ENCODE assay signal across 8 mouse cellular contexts in the genomic region with DNA sequence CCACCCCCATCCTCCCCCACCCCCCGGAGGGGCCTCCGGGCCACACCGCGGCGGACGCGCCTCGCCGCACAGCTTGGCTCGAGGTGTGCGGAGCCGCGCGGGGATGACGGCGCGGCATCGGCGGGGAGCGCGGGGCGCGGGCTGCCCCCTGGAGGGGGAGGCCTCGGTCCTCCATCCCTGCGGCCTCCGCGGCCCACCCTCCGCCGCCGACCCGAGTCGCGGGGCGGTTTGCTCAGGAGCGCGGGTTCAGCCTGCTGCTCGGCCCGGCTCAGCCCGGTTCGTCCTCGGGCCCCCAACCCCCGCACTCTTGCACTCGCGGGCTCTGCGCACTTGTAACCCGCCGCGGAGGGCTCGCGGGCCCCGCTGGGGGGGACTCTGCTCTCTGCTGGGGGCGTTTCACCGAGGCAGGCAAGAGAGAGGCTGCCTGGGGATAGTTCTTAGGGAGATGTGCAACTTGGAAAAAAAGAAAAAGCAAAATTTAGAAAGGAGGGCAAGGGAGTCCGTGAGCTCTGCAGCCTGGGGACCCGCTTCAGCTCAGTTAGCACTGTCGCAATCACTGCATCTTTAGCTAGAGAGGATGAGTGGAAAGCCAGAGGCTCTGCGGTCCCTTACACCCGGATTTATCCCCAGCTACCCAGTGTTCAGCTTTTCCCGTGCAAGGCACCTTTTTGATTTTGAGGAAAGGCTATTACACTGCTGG. TPM values are rescaled to one million over a fixed set of nuclear protein-coding genes. Genes with fewer than 3 reads are reported as not detected.
DNase-seq lines count a peak whose midpoint lies in the region; ATAC-seq and TF ChIP-seq lines count a peak whose summit lies in the region.

No protein-coding gene starts in this region.

- under 1% methylated on average over 42 of the region's 59 CpGs for WGBS in kidney, embryonic 14.5 days

- peaks cover 14% of the 10 kb centered on the region; the same call in 1 of the 2 replicates for H3K4me1 ChIP-seq in kidney, embryonic 14.5 days (ENCODE audit: control insufficient read depth, insufficient read depth, low read length)
- no peaks in the 10 kb centered on the region for H3K4me1 ChIP-seq in embryonic fibroblast, embryonic 13.5 days (ENCODE audit: control insufficient read depth, insufficient read depth, low read length)

- no peak overlapping the region for H3K27ac ChIP-seq in kidney, embryonic 14.5 days (ENCODE audit: low read depth, low read length)
- no peak overlapping the region for H3K27ac ChIP-seq in embryonic fibroblast, embryonic 13.5 days (ENCODE audit: insufficient read depth, low read length)

- peak overlapping the region; percentile 97 for H3K4me2 ChIP-seq in kidney, embryonic 14.5 days (replicated peaks; ENCODE audit: low read depth, low read length)

- H3K9ac ChIP-seq in kidney, embryonic 14.5 days (ENCODE audit: low read depth, low read length) = peak overlapping the region; percentile 40

- H3K4me3 ChIP-seq in kidney, embryonic 14.5 days (ENCODE audit: low read length) = peak overlapping the region; percentile 53
- peak overlapping the region; percentile 24 for H3K4me3 ChIP-seq in embryonic fibroblast, embryonic 13.5 days (ENCODE audit: insufficient read depth, low read length)

- peaks cover 47% of the 10 kb centered on the region for H3K27me3 ChIP-seq in kidney, embryonic 14.5 days (ENCODE audit: control insufficient read depth, insufficient read depth, low read length)

- peak; percentile 66 for ATAC-seq in kidney, embryonic 14.5 days (ENCODE audit: low FRiP score, low TSS enrichment)

- H3K36me3 ChIP-seq in kidney, embryonic 14.5 days (ENCODE audit: control insufficient read depth, insufficient read depth, low read length) = no peaks in the 10 kb centered on the region

- TF ChIP-seq CTCF in embryonic fibroblast, embryonic 13.5 days (IDR thresholded peaks at IDR 0.05; ENCODE audit: borderline replicate concordance, insufficient read depth, low read length) = no peak

- DNase-seq in kidney, adult 11 months = no peak
- DNase-seq in adrenal gland, postnatal 14 days = peak; percentile 50
- DNase-seq in kidney, postnatal 4 days = peak; percentile 8 to 34
- peak; percentile 44 for DNase-seq in retina, embryonic 14.5 days (ENCODE audit: low spot score)
- DNase-seq in urinary bladder, adult 2 months (ENCODE audit: low spot score) = no peak
- DNase-seq in spleen, adult 12 weeks (ENCODE audit: low spot score) = no peak

- no peak for TF ChIP-seq POLR2A in embryonic fibroblast, embryonic 13.5 days (IDR thresholded peaks at IDR 0.05; ENCODE audit: low read depth, low read length)

- H3K9me3 ChIP-seq in kidney, embryonic 14.5 days (ENCODE audit: control insufficient read depth, low read length) = peaks cover 6% of the 10 kb centered on the region; the same call in 1 of the 2 replicates

RNA-seq across cellular contexts. Expression of gene Trank1, which starts 1.1 kb away (rescaled TPM):
- polyA plus RNA-seq in kidney, embryonic 14.5 days (2014; fragmentation: Nextera tagmentation; extraction: Ambion mirVana) = 0.24 and 0.31 TPM in 2 replicates
- 56.4 and 61.0 TPM in 2 replicates for total RNA-seq in adrenal gland, postnatal 14 days (2021)
- polyA plus RNA-seq in embryonic fibroblast, embryonic 13.5 days (2011; ENCODE audit: insufficient read length, low read depth, missing spikeins) = not detected in 2 replicates
- polyA plus RNA-seq in urinary bladder, adult 2 months (2012; rRNA removed) = 0.10 and 0.12 TPM in 2 replicates

RNA-seq across cellular contexts. Expression of gene Epm2aip1, which starts 40.9 kb away (rescaled TPM):
- 21.6 and 36.5 TPM in 2 replicates for polyA plus RNA-seq in kidney, embryonic 14.5 days (2014; fragmentation: Nextera tagmentation; extraction: Ambion mirVana)
- total RNA-seq in adrenal gland, postnatal 14 days (2021) = 36.3 and 39.8 TPM in 2 replicates
- polyA plus RNA-seq in embryonic fibroblast, embryonic 13.5 days (2011; ENCODE audit: insufficient read length, low read depth, missing spikeins) = 33.9 and 36.6 TPM in 2 replicates
- 22.9 and 29.2 TPM in 2 replicates for polyA plus RNA-seq in urinary bladder, adult 2 months (2012; rRNA removed)

RNA-seq across cellular contexts. Expression of gene Mlh1, which starts 41.0 kb away (rescaled TPM):
- 27.2 and 40.1 TPM in 2 replicates for polyA plus RNA-seq in kidney, embryonic 14.5 days (2014; fragmentation: Nextera tagmentation; extraction: Ambion mirVana)
- 20.6 and 20.9 TPM in 2 replicates for total RNA-seq in adrenal gland, postnatal 14 days (2021)
- 41.3 and 44.4 TPM in 2 replicates for polyA plus RNA-seq in embryonic fibroblast, embryonic 13.5 days (2011; ENCODE audit: insufficient read length, low read depth, missing spikeins)
- polyA plus RNA-seq in urinary bladder, adult 2 months (2012; rRNA removed) = 30.8 and 35.8 TPM in 2 replicates

Comparison
In these comparisons a context has a peak if more than half of its experiments do, and no peak if none do; other contexts are left out.
1. DNase-seq: peak in adrenal gland, postnatal 14 days (single experiment), kidney, postnatal 4 days (2 of 2) and retina, embryonic 14.5 days (single experiment); none in kidney, adult 11 months (single experiment), urinary bladder, adult 2 months (single experiment) and spleen, adult 12 weeks (single experiment).